Mouse (Mus musculus) retina, embryonic 14.5 days (tissue): ENCODE measurements around the gene Ric8b.
A peak's percentile ranks its signal among the peaks of the same experiment; 100 is the strongest.

Source experiments
- DNase-seq: peaks from one replicate; pipeline ENCODE4 v3.0.0-alpha.2; 2015; ENCODE audit warnings: low spot score

Gene Ric8b

GRCm38 (mm10) chr10:84960380-84960930, 43.0 kb downstream of the Ric8b start:
- DNase-seq = peak; percentile 46

DNA sequence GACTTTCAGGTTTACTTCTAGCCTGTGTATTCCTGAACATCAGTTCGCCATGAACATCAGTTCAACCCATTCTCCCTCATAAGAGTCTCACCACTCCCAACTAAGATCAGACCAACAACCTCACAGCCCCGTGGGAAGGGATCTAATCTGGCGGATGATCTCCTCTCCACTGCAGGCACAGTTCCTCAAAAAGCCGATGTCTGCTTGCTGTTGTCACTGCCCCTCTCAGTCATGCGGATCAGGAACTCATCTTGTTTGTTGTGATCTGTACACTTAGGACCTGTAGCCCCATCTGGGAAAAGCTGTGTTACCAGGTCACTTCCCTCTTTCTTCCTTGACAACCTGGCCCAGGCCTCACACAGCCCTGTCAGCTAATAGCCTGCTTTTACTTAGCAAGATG, 45.7 kb downstream of the Ric8b start:
- DNase-seq = no peak

DNA sequence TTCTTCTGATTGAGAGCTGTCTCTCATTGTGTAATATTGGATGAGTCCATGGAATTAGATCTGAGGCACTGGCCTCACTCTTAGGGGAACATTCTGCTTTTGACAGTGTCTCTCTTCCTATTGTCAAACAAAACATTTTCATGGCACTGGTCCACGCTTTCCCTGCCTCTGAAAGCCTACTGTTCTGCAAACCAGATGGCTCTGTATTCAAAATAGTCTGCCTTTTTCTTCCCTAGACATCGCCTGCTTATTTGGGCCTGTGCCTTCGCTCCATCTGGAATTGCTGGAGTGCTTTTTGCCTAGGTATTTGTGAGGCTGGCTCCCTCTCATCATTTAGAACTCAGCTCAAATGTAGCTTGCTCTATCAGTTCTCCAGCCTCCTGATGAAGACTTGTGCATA, 46.3 kb downstream of the Ric8b start:
- DNase-seq = no peak

DNA sequence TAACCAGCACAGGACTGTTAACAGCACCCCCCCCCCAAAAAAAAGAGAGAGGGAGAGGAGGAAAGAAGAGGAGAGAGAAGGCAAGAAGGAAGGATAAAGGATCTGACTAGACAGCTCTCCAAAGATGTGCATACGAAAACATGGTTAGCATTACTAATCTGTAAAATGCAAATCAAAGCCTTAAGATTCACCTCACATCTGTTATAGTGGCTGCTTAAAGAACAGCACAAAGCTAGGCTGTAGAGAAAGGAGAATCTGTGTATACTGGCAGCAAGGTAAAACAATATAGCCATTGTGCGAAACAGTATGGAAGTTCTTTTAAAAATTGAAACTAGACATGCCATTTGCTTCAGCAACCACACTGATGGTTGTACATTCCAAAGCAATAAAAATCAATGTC, 49.1 kb downstream of the Ric8b start:
- DNase-seq = no peak

DNA sequence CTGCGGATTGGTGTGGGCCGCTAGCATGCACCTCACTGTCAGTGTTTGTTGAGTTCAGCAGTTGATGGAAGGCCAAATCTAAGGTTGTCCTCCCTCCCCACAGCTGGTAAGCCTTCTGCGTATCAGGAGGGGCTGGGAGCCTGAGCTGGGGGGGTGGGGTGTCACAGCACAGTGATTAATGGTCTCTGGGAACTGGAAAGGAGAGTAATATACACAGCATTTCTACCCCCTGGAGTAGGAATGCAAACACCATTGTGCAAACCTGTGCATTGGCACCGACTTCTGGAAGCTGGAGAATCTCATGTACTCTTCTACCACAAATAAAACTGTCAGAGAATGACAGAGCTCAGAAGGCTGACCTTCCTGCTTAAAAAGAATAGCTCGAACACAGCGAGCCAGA, 50.2 kb downstream of the Ric8b start:
- DNase-seq = no peak

DNA sequence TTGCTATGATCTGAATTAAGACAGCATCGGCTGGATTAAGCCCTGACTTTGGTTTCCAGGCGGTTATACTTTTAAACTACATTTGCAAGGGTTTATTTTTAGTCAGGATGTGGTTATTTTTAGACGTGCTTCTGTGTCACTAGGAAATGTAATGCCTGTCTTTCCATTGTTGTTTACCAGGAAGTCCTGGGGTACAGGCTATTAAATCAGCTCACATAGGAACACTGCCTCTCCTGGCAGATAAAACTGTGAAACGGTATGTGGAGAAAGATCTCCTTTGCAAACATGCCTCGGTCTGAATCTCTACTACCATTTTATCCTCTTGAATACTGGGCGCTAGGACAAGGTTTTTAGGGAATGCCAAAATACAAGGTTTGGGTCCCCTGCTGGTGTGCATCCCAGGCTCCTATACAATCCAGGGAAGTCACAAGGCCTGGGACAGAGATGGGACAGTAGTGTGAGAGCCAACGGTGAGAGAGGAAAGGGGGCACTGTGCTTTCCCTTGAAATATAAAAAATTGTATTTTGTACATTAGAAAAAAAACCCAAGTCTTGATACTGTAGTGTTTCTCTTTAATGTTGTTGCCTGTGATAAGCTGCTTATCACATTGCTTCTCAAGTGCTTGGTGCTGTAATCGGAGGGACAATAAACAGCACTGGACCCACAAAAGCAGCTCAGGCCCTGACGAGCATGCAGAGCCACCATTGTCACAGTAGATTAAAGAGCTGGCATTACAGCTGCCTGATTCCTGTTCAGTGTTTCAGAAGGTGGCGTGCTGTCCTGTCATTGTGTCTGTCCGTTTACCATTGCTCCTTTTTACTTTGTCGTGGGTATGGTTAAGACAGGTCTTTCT, 51.7 kb downstream of the Ric8b start:
- DNase-seq = no peak

- no peak for DNase-seq
Measured at GRCm38 (mm10) chr10:84975264-84975663, 57.8 kb downstream of the Ric8b start.

DNA sequence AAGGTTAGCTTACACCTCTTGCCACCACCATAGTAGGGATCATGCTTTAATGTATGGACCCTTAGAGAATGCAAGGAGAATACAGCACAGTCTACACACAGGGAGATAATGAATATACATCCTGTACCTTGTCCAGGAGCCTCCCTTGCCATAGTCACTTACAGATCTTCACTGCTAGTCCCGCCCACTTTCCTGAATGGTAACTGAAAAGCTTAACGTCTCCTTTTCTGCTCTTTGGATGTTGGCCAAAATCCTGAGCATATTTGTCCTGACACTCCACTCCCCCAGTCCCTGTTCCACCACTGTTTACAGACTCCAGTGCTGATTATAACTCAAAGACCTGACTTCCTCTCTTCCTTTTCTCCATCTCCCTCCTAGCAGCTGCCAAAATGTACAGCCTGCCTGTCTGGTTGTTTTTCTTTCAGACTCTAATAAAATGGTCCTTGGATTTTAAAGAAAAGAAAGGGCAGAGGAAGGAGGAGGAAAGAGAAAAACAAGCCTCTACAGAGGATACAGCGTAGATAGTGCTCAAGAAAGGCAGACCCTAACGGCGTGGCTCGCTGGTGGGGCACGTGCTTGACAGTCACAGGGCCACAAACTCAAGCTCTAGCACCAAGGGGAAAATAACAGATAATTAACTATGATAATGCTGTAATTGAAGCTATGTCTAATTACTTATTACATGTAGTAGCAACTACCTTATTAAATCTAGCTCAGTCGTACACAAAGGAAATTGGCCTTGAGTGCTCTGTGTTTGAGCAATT, 59.4 kb downstream of the Ric8b start:
- no peak for DNase-seq

DNA sequence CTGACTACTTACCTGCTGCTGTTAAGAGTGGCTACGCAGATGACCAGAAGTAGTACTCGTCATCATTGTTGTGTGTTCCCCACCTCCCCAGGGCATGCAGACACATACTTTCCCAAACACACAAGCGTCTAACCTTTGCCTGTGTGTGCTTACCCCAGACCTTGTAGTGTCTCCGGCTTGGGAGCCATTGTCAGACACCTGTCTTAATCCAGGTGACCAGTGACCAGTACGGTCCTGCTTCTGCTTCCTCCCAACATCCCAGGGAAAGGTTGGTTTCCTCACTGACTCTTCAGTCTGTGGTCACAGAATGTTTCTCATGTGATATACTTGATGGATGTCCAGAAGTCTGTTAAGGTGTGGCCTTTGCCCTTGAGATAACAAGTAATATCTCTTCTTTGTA, 62.9 kb downstream of the Ric8b start:
- DNase-seq = no peak

GRCm38 (mm10) chr10:84981441-84981840, 64.0 kb downstream of the Ric8b start:
- no peak for DNase-seq

GRCm38 (mm10) chr10:84982675-84983074, 65.3 kb downstream of the Ric8b start:
- no peak for DNase-seq

DNA sequence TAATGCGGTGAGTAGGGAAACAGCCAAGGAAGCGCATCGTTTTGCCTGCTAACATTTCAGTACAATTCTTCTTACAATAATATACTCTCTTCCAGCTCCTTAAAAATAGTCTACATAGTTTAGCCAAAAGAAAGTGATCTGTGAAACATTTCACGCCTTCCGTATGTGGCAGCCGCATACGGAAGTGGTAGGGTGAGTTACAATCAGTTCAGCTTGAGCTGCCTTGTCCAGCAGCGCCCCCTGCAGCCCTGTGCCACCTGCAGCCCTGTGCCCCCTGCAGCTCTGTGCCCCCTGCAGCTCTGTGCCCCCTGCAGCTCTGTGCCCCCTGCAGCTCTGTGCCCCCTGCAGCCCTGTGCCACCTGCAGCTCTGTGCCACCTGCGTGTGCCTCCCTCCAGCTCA, 68.5 kb downstream of the Ric8b start:
- peak; percentile 58 for DNase-seq

DNA sequence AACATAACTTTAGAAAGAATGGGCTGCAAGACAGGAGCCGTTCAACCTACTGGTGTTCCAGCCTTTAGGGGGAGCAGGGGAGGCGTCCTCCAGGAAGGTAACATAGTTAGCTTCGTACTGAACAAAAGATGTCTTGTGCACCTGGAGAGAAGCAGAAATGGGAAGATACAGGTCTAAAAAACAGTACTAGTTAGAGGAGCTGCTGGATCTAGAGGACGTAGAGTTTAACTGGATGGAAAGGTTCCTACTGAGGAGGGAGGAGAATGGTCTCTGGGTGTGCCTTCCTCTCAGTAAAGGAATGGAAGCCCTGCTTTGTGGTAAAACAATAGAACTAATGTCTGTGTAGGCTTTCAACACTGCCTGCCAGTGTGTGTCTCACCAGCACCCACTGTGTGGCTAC, 70.2 kb downstream of the Ric8b start:
- no peak for DNase-seq

- no peak for DNase-seq
Measured at GRCm38 (mm10) chr10:84988650-84989049, 71.2 kb downstream of the Ric8b start.

DNA sequence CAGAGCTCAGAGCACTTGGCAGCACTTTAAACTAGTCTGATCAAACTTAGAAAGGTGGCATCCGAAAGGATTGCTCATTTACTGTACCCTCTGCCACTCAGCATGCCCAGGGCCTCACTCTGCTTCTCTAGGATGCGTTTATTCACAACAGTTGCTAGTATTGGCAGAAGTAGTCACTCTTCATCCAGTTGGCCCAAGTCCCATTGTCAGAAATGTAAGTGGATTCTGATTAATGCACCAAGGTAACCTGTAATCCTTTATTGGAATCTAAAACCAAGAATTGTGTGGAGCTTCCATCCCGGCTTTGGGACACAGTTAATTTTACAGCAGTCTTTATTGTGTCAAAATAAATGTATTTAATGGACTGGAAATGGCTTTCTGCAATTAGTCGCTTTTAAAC, 76.9 kb downstream of the Ric8b start:
- no peak for DNase-seq

GRCm38 (mm10) chr10:84994971-84995370, 77.6 kb downstream of the Ric8b start:
- DNase-seq = no peak

DNA sequence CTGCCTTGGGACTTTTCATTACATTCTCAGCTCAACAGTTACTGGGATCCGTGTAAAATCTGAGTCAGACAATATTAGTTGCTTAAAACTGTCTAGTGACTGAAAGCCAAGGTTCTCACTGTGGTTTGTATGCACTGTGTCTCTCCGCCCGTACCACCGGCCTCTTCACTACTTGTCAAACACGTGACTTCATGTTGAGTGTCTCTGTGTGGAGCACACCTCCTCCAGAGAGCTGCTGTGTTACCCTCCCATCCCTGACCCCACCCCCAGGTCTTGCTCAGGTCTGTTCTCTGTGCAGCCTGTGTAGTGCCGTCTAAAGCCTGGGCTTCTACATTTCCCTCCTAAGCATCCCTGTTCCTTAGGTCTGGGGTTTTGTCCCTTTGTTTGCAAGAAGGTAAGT, 79.0 kb downstream of the Ric8b start:
- DNase-seq = no peak

DNA sequence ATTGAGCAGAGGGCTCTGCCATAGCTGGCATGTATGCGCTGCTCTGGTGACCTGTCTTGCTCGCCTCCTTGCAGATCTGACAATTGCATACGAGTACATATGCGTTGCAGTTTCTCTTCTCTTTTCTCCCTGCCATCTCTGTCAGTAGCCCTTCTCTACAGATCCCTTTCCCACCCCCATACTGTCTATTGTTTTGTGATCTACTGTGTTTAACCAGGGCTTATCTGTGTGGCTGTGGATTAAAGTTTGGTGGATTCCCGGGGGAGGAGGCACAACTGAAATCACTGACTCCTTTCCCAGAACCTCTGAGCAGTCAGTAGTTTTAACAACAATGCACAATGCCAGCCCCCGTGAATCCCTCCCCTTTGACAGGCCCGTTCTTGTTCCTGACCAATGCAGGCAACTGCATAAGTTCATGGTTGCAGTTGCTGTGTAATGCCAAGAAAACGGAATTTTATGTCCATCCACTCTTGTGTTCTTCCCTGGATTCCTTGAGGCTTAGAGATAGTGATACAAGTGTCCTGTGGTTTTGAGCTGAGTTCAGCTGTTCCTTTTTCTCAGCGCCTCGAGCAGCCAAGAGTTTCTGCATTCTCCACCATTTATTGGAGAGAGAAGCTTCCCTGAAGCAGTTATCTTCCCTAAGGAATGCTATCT, 80.3 kb downstream of the Ric8b start:
- no peak for DNase-seq

GRCm38 (mm10) chr10:84998225-84998579, 80.8 kb downstream of the Ric8b start:
- no peak for DNase-seq

DNA sequence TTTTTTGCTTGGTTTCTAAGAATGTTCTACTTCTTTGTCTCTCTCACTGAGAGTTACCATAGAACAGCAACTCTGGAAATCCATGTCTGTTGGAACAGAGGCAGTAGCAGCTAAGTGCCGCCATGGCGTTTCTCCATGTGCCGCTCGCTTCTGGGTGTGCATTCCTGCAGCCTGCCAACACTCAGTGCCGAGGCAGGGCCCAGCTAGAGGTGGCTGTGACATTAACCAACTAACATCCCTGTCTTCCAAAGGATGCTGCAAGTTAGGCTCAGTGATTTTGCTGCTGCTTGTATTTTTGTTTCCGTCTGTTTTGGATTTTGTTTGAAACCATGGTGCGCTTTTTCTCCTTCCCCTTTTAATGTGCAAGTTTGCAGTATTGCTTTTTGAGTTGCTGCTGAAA, 84.5 kb downstream of the Ric8b start:
- DNase-seq = no peak

DNA sequence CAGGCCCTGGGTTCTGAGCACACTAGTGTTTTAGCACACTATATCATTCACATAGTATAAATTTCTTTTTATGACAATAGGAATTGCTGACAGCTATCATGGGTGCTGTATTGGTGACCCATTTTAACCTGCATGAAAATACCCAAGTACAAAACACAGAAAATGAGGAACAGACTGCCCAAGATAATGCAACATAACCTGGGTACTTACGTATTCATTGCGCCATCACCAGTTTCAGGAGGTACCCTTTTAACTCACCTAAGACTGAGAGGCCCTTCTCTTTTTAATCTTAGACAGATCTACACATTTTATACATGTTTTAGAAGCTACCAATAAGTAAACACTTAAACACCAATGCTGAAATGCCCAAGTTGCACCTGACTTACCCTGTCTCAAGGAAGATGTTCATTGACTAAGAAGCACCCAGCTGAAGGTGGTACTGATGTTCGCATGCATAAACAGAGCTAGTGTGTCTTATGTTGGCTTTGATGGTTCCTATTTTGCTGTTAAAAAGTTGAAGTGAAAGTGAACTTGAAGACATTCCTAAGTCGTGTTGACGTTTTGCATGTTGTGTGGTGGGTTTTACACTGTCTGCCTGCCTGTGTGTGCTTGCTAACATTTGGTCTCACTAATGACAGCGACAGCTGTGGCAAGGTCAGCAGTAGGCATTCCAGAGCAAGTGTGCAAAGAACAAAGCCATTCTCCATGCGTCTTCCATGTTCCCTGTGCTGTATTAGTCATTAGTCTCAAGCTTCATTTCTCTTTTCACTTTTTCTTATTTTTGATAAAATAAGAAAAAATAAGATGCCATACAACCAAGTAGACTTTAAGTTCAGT, 86.0 kb downstream of the Ric8b start:
- DNase-seq = no peak
